Mouse (Mus musculus) kidney, adult 2 months (tissue): Measurements from ENCODE around the gene Bbc3.

Source experiments
- CTCF ChIP-seq: fragments of 200-500 bp; conservative IDR thresholded peaks from 2 replicates; pipeline ENCODE4 v1.5.1; 2011; ENCODE audit warnings: low read depth, mild to moderate bottlenecking, control low read depth, low read length, moderate library complexity, mixed read lengths; ENCODE audit not compliant: insufficient read depth, insufficient read length
- POLR2A ChIP-seq: fragments of 200-500 bp; IDR thresholded peaks from one replicate; pipeline ENCODE4 v1.6.1; 2011; ENCODE audit warnings: low read depth, low read length, control low read depth

DNA sequence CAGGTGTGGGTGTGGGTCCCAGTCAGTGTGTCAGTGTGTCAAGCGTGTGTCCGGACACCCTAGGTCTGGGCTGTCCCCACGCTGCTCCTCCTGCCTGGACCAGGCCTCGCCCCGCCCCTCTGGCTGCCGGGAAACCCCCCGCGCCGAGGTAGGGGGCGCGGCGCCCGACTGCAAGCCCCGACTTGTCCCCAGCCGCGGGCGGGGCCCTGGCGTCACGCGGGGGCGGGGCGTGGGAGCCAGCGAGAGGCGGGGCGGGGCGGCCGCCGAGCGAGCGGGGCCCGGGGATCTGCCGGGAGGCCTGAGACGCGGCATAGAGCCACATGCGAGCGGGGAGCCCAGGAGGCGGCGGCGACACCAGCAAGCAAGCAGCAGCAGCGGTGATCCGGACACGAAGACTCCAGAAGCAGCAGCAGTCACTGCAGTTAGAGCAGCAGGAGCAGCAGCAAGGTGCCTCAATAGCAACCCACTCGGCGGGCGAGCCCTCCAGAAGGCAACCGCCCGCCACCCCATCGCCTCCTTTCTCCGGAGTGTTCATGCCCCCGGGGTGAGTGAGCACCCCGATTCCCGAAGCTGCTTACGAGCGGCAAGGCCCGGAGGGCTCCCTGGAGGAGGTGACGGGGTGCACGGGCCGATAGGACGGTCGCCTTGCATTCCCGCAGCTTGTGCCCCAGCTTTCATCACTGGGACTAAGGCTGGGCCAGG is 1.3 kb downstream of the Bbc3 start:
- no peak for TF ChIP-seq CTCF
- no peak for TF ChIP-seq POLR2A
